Mouse (Mus musculus): Measurements from ENCODE around the gene Fbxo46. TPM values are rescaled to one million over a fixed set of nuclear protein-coding genes. Genes with fewer than 3 reads are reported as not detected.
A peak's percentile ranks its signal among the peaks of the same experiment; 100 is the strongest.
"Not testable (repeated sequence)": the region's sequence is repeated elsewhere in the genome, so short reads cannot be mapped to it uniquely, and the experiment has no call there.

Gene Fbxo46
- total RNA-seq (2021) = 10 to 100 TPM; 11.0 to 14.0 TPM
- long read RNA-seq, experiment 1, full-length matches to known transcripts = 8 of 11 reads
- long read RNA-seq, experiment 1, partial matches to known transcripts = 0 of 11 reads
- long read RNA-seq, experiment 1, other reads (novel, unspliced or antisense) = 3 of 11 reads
- long read RNA-seq, experiment 2, full-length matches to known transcripts = 11 of 13 reads
- long read RNA-seq, experiment 2, partial matches to known transcripts = 0 of 13 reads
- long read RNA-seq, experiment 2, other reads (novel, unspliced or antisense) = 2 of 13 reads

DNA sequence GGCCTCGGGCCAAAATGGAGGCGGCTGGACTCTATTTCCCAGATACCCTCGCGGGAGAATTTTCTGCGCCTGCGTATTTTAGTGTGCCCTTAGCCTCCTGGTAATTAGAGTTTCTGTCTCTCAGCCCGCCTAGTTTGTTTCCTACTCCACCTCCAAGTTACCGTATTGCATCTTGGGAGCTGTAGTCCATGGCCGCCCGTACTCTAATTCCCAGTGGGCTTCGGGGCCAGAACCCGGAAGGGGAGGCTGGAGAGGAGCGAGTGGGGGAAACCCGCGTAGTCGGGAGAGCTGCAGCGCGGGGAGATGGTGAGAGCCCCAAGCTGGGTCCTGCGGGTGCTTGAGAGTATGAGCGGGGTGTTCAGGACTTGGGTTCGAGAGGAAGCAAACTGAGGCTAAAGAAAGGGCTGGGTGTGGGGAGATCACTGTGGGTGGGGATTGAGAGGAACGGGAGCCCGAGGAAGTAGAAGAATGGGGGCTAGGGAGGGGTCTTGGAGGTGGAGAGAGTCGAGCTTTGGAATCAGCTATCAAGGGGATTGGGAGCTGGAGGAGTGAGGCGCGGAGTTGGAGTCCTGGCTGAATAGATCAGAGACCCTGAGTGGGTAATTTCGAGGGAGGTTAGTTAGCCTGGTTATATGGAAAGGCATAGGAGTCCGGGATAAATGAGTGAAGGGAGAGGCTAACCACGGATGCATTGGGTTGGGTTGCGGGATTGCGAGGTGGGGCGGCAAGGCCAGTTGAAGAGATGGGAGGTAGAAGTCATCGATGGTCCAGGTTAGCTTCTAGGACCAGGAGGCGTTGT lies at the start of gene Fbxo46:
Gene Fbxo46, plus strand, starts transcription at position 229 of the 799 bp plus-strand sequence.
- peak; percentile 89 to 97 for DNase-seq (ENCODE audit: low spot score in 2 of 2)

DNA sequence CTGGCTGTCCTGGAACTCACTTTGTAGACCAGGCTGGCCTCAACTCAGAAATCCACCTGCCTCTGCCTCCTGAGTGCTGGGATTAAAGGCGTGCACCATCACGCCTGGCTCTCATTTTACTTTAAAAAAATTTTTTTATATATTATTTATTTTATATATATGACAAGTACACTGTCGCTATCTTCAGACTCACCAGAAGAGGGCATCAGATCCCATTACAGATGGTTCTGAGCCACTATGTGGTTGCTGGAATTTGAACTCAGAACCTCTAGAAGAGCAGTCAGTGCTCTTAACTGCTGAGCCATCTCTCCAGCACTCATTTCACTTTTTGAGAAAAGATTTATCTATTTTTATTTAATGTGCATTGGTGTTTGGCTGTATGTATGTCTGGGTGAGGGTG lies 48.6 kb upstream of the Fbxo46 start:
- DNase-seq (ENCODE audit: low spot score in 2 of 2) = not testable (repeated sequence)

GRCm38 (mm10) chr7:19073504-19073903 lies 46.2 kb upstream of the Fbxo46 start:
- DNase-seq (ENCODE audit: low spot score in 2 of 2) = no peak

DNA sequence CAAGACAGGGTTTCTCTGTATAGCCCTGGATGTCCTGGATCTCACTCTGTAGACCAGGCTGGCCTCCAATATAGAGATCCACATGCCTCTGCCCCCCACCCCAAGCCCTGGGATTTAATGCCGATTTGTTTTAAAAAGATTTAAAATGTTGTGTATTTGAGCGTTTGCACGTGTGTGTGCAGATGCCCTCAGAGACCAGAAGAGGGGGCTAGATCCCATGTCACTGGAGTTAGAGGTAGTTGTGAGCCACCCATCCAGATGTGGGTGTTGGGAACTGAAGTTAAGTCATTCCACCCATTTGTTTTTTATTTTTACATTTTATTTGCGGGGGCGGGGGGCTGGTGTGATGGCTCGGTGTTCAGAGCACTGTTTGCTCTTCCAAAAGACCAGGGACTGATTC lies 45.2 kb upstream of the Fbxo46 start:
- DNase-seq (ENCODE audit: low spot score in 2 of 2) = no peak

GRCm38 (mm10) chr7:19075231-19075630 lies 44.4 kb upstream of the Fbxo46 start:
- DNase-seq (ENCODE audit: low spot score in 2 of 2) = no peak

- peak; percentile 93 to 99 for DNase-seq (ENCODE audit: low spot score in 2 of 2)
Measured at GRCm38 (mm10) chr7:19075723-19076585, 43.7 kb upstream of the Fbxo46 start, which contains the start of gene Dmwd. TSS of gene Dmwd (plus strand) at chr7:19076227.

DNA sequence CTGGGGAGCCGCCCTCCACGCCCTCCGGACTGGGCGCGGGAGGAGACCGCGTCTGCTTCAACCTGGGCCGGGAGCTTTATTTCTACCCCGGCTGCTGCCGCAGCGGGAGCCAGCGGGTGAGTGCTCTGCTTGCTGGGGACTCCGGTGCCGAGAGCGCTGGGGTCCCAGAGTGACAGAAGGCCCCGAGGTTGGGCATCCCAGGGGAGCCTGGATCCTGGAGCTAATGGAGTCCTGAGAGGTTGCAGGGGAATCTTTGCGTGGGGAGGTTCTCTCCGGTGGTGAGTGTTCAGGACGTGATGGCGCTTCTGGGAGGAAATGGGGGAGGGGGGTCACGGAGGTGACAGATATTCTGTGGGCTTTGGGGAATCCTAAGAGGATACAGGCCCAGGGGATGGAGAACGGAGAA lies 43.1 kb upstream of the Fbxo46 start:
- no peak for DNase-seq (ENCODE audit: low spot score in 2 of 2)

- no peak for DNase-seq (ENCODE audit: low spot score in 2 of 2)
Measured at GRCm38 (mm10) chr7:19077761-19078160, 41.9 kb upstream of the Fbxo46 start.

- DNase-seq (ENCODE audit: low spot score in 2 of 2) = no peak
Measured at GRCm38 (mm10) chr7:19078732-19079131, 40.9 kb upstream of the Fbxo46 start.

GRCm38 (mm10) chr7:19080451-19080950 lies 39.2 kb upstream of the Fbxo46 start:
- no peak for DNase-seq (ENCODE audit: low spot score in 2 of 2)

- no peak for DNase-seq (ENCODE audit: low spot score in 2 of 2)
Measured at GRCm38 (mm10) chr7:19082171-19082570, 37.5 kb upstream of the Fbxo46 start.

DNA sequence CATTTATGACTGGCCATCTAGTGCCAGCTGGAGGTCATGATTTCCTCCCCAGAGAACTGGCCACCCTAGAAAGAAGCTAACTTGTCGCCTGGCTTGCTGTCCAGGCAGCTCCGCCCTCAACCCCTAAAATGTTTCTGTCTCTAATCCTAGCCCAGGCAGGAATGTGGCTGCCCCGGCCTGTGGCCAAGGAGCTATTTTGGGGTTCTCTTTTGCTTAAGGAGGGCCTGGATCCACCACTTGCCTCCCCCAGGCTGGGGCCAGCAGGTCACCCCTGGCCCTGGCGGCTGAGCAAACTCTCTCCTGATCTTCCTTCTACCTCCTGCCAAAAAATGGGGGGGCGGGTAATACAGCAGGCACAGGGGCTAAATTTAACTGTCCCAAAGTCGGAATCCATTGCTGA lies 36.6 kb upstream of the Fbxo46 start:
- DNase-seq (ENCODE audit: low spot score in 2 of 2) = no peak

DNA sequence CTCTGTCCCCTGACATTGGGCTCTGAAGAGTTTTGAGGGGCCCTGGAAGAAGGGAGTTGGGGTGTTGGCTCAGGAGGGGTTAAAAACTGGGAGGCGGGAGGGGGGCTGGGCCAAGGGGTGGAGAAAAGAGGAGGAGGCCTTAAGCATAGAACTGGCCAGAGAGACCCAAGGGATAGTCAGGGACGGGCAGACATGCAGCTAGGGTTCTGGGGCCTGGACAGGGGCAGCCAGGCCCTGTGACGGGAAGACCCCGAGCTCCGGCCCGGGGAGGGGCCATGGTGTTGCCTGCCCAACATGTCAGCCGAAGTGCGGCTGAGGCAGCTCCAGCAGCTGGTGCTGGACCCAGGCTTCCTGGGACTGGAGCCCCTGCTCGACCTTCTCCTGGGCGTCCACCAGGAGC lies 36.0 kb upstream of the Fbxo46 start, which contains the start of gene Dmpk:
Gene Dmpk, plus strand, starts transcription at position 149 of the 400 bp plus-strand sequence.
- DNase-seq (ENCODE audit: low spot score in 2 of 2) = no peak

DNA sequence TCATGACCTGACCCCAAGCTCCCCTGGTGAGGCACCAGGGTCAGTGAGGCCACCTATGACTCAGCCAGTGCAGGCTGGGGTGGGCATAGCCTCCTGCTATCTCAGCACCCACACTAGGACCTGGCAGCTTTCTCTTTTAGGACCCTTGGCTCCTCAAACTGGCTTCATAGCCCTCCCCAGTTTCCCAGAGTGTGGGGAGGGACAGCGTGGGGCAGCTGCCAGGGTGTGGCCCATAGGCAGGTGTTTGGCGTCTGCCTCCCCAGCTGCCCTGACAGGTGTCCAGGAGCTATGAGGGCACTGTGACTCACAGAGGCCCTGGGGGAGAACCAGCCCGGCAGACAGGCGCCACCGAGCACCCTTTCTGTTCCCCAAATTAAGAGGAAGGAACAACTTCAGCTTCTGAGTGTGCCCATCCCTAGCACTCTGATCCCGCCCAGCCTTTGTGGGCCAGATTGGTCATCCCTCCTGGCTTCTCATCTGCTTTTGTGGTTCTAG lies 35.3 kb upstream of the Fbxo46 start:
- no peak for DNase-seq (ENCODE audit: low spot score in 2 of 2)

DNA sequence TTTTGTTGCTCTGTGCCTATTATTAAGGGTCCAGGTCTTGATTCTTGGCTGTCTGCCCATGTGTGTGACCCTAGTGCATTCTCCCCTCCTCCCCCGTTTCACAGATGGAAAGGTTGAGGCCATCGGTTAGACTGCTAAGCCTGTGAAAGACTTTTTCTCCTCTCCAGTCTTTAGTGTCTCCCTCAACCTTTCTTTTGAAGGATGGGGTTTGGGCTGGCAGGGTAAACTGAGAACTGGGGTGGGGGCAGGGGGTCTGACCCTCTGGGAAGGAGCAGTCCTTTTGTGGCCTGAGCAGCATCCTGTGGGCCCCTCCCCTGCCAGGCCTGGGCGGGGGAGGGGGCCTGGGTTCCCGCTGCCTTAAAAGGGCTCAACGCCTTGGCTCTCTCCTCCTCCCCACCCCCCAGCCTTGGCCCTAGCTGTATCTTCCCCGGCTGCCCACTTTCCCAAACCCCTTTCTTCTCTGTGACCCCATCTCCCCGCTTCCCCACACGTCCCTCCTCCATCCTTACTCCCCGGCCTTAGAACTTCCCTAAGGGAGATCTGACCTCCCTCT lies 34.7 kb upstream of the Fbxo46 start:
- no peak for DNase-seq (ENCODE audit: low spot score in 2 of 2)

- DNase-seq (ENCODE audit: low spot score in 2 of 2) = no peak
Measured at GRCm38 (mm10) chr7:19085495-19085894, 34.2 kb upstream of the Fbxo46 start.

- DNase-seq (ENCODE audit: low spot score in 2 of 2) = no peak
Measured at GRCm38 (mm10) chr7:19086042-19086441, 33.6 kb upstream of the Fbxo46 start.

DNA sequence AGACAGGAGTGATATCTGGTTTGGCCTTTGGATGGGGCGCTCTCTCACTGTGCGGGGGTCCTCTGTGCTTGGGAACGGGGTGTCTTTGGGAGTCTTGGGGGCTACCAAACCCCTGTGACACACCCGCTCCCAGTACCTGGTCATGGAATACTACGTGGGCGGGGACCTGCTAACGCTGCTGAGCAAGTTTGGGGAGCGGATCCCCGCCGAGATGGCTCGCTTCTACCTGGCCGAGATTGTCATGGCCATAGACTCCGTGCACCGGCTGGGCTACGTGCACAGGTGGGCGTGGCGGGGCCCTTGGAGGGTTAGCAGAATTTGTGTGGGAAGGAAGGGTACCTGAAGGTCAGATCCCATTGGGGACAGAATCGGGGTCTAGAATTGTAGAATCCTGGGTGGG lies 32.9 kb upstream of the Fbxo46 start:
- no peak for DNase-seq (ENCODE audit: low spot score in 2 of 2)

GRCm38 (mm10) chr7:19088813-19089212 lies 30.8 kb upstream of the Fbxo46 start:
- DNase-seq (ENCODE audit: low spot score in 2 of 2) = peak in 1 of 2 experiments; percentile 40

GRCm38 (mm10) chr7:19091913-19092312 lies 27.7 kb upstream of the Fbxo46 start:
- DNase-seq (ENCODE audit: low spot score in 2 of 2) = no peak

Data from layer of hippocampus, postnatal 14 days (tissue).